Mouse (Mus musculus): ENCODE results near the gene Snrnp70. TPM values are rescaled to one million over a fixed set of nuclear protein-coding genes. Genes with fewer than 3 reads are reported as not detected.
"Not testable (repeated sequence)": the region's sequence is repeated elsewhere in the genome, so short reads cannot be mapped to it uniquely, and the experiment has no call there.

Gene Snrnp70
- polyA plus RNA-seq, 1 experiment from 2014 or later = 62.0 TPM

DNA sequence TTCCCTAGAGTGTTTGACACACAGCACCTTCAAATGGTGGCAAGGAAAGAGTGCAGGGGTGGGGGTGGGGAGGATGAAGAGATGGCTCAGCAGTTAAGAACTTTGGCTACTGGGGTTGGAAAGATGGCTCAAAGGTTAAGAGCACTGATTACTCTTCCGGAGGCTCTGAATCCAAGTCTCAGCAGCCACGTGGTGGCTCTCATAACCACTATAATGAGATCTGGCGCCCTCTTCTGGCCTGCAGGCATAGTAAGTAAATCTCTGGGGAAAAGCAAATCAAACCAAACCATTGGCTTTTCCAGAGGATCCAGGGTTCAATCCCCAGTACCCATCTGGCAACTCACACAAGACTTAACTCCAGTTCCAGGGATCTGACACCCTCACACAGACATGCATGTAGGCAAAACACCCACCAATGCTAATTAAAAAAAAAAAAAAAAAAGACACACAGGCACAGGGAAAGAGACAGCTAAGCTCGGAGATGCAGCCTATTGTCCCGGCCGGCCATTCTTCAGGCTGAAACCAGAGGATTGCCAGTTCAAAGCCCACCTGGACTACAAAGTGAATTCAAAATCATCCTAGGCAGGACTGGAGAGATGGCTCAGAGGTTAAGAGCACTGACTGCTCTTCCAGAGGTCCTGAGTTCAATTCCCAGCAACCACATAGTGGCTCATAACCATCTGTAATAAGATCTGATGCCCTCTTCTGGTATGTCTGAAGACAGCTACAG is 8.2 kb upstream of the Snrnp70 start:
- ATAC-seq (ENCODE audit: low FRiP score) = no peak
- Histone ChIP-seq H3K27me3 (ENCODE audit: control insufficient read depth, insufficient read depth, low read length) (peaks cover 38% of the 10 kb centered on the region), H3K4me1 (ENCODE audit: control insufficient read depth, insufficient read depth, low read length) (peaks cover 2% of the 10 kb centered on the region), H3K9ac (ENCODE audit: low read length) (no peak overlapping the region), H3K4me2 (no peak overlapping the region), H3K36me3 (ENCODE audit: control insufficient read depth, insufficient read depth, low read length) (no peaks in the 10 kb centered on the region), H3K9me3 (ENCODE audit: control insufficient read depth, low read length) (no peaks in the 10 kb centered on the region), H3K27ac (ENCODE audit: low read depth, low read length) (no peak overlapping the region), H3K4me3 (ENCODE audit: low read depth, low read length) (no peak overlapping the region)
- no peak for DNase-seq (ENCODE audit: low spot score, missing footprints)
- 47% methylated on average over 6 of the region's 6 CpGs for WGBS

DNA sequence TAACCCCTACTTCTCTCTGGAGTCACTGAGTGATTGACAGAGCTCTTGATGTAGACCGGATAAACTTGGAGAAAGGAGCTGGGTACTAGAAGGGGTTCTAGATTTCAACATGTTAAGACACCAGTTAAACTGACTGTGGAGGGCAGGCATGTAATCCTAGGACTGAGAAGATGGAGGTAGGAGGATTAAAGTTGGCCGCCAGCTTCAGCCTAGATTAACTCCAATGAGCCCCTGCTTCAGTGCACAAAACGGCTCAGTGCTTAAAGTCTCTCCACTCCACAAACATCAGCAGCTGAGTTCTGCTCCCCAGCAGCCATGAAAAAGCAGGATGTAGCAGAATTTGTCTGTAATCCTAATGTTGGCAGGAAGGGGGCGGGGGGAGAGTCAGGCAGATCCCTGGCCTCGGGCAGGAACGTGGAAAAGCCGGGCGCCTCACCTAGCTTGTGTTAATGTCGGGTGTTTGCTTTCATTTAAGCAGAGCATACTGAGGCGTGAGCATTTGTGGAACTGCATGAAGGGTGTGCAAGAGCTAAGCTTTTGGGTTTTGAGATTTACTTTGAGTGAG is 6.1 kb upstream of the Snrnp70 start:
- no peak overlapping the region for H3K4me2 ChIP-seq
- peaks cover 2% of the 10 kb centered on the region for H3K4me1 ChIP-seq (ENCODE audit: control insufficient read depth, insufficient read depth, low read length)
- H3K9me3 ChIP-seq (ENCODE audit: control insufficient read depth, low read length) = no peaks in the 10 kb centered on the region
- H3K4me3 ChIP-seq (ENCODE audit: low read depth, low read length) = no peak overlapping the region
- no peak for ATAC-seq (ENCODE audit: low FRiP score)
- H3K27ac ChIP-seq (ENCODE audit: low read depth, low read length) = no peak overlapping the region
- no peak for DNase-seq (ENCODE audit: low spot score, missing footprints)
- peaks cover 18% of the 10 kb centered on the region for H3K27me3 ChIP-seq (ENCODE audit: control insufficient read depth, insufficient read depth, low read length)
- no peak overlapping the region for H3K9ac ChIP-seq (ENCODE audit: low read length)
- H3K36me3 ChIP-seq (ENCODE audit: control insufficient read depth, insufficient read depth, low read length) = no peaks in the 10 kb centered on the region
- WGBS = 77% methylated on average over 10 of the region's 10 CpGs

DNA sequence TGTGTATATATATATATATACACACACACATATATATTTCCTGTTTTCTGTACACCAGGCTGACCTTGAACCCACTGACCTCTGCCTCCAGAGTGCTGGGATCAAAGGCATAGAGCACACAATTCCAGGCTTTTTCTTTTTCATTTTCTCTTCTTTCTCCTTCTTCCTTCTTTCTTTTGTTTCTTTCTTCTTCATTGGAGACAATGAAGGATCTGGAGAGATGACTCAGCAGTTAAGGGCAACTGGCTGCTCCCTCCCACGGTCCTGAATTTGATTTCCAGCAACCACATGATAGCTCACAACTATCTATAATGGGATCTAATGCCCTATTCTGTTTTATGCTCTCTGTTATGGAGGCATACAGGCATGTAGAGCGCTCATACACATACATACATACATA is 1.2 kb upstream of the Snrnp70 start:
- ATAC-seq (ENCODE audit: low FRiP score) (no peak), DNase-seq (ENCODE audit: low spot score, missing footprints) (no peak)
- H3K4me1 ChIP-seq (ENCODE audit: control insufficient read depth, insufficient read depth, low read length) = peaks cover 14% of the 10 kb centered on the region
- H3K9me3 ChIP-seq (ENCODE audit: control insufficient read depth, low read length) = no peaks in the 10 kb centered on the region
- H3K27ac ChIP-seq (ENCODE audit: low read depth, low read length) = no peak overlapping the region
- no peaks in the 10 kb centered on the region for H3K27me3 ChIP-seq (ENCODE audit: control insufficient read depth, insufficient read depth, low read length)
- no peaks in the 10 kb centered on the region; the same call in 1 of the 2 replicates for H3K36me3 ChIP-seq (ENCODE audit: control insufficient read depth, insufficient read depth, low read length)
- H3K9ac ChIP-seq (ENCODE audit: low read length) = no peak overlapping the region
- no peak overlapping the region for H3K4me2 ChIP-seq
- WGBS = 83% methylated on average over 2 of the region's 2 CpGs
- no peak overlapping the region for H3K4me3 ChIP-seq (ENCODE audit: low read depth, low read length)

DNA sequence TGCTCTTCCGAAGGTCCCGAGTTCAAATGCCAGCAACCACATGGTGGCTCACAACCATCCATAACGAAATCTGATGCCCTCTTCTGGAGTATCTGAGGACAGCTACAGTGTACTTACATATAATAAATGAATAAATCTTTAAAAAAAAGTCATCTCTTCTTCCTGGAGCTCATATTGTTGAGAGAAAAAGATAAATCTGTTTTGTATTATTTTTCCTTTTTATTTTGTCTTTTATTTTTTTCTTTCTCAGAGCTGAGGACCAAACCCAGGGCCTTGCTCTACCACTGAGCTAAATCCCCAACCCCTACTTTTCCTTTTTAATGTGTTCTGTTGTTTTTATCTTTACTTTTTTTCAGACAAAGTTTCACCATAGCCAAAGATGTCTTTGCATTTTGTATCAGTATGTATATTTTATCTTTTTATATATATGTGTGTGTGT is 814 bp upstream of the Snrnp70 start:
- ATAC-seq (ENCODE audit: low FRiP score) = peak; percentile 22; the same call in 1 of the 2 replicates
- DNase-seq (ENCODE audit: low spot score, missing footprints); H3K36me3 ChIP-seq (ENCODE audit: control insufficient read depth, insufficient read depth, low read length); H3K27me3 ChIP-seq (ENCODE audit: control insufficient read depth, insufficient read depth, low read length); H3K9ac ChIP-seq (ENCODE audit: low read length); H3K9me3 ChIP-seq (ENCODE audit: control insufficient read depth, low read length); H3K27ac ChIP-seq (ENCODE audit: low read depth, low read length): not testable (repeated sequence)
- peak overlapping the region; percentile 49 for H3K4me2 ChIP-seq
- 10% methylated on average over 3 of the region's 3 CpGs for WGBS
- peak overlapping the region; percentile 85 for H3K4me3 ChIP-seq (ENCODE audit: low read depth, low read length)
- peaks cover 14% of the 10 kb centered on the region for H3K4me1 ChIP-seq (ENCODE audit: control insufficient read depth, insufficient read depth, low read length)

DNA sequence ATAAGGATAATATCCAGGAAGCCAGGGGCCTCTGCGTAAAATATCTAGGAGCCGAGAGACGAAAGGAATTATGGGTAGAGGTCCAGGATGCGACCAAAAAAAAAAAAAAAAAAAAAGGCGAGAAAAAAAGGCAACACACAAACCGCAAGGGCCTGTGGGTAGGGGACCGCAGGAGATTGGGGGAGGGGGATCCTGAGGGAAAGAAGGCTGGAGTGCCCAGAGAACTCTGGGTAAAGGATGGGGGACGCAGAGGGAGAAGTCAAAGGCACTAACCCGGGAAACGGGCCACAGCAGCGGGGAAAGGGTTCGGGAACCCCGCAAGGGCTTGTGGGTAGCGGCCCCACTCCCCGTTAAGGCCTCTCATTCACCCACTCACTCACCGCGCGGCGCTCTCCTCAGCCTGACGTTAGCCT is 407 bp downstream of the Snrnp70 start:
- ATAC-seq (ENCODE audit: low FRiP score) (peak; percentile 81), DNase-seq (ENCODE audit: low spot score, missing footprints) (no peak)
- H3K9me3 ChIP-seq (ENCODE audit: control insufficient read depth, low read length) = no peaks in the 10 kb centered on the region
- H3K9ac ChIP-seq (ENCODE audit: low read length) = peak overlapping the region; percentile 94
- H3K4me3 ChIP-seq (ENCODE audit: low read depth, low read length) = peak overlapping the region; percentile 85
- peak overlapping the region; percentile 88 for H3K4me2 ChIP-seq
- WGBS = under 1% methylated on average over 19 of the region's 20 CpGs
- no peaks in the 10 kb centered on the region for H3K27me3 ChIP-seq (ENCODE audit: control insufficient read depth, insufficient read depth, low read length)
- H3K4me1 ChIP-seq (ENCODE audit: control insufficient read depth, insufficient read depth, low read length) = peaks cover 14% of the 10 kb centered on the region
- peak overlapping the region; percentile 98 for H3K27ac ChIP-seq (ENCODE audit: low read depth, low read length)
- peaks cover 6% of the 10 kb centered on the region; the same call in 1 of the 2 replicates for H3K36me3 ChIP-seq (ENCODE audit: control insufficient read depth, insufficient read depth, low read length)

DNA sequence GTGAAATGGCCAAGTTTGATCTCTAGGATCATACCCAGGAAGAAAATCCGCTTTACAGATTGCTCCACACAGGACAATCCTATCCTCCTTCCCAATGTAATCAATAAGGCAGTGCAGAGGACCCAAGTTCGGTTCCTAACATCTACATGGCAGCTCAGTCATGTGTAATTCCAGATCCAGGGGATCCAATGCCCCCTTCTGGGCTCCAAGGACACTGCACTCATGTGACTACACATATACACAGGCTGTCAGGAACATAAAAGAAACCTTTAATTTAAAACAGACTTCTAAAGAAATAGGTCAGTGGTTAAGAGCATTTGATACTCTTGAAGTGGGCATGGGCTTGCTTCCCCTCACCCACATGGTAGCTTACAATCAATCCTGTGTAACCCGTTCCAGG is 9.5 kb downstream of the Snrnp70 start:
- Histone ChIP-seq H3K4me1 (ENCODE audit: control insufficient read depth, insufficient read depth, low read length) (no peaks in the 10 kb centered on the region), H3K9ac (ENCODE audit: low read length) (no peak overlapping the region), H3K36me3 (ENCODE audit: control insufficient read depth, insufficient read depth, low read length) (peaks cover 64% of the 10 kb centered on the region), H3K4me2 (no peak overlapping the region), H3K27ac (ENCODE audit: low read depth, low read length) (no peak overlapping the region), H3K9me3 (ENCODE audit: control insufficient read depth, low read length) (no peaks in the 10 kb centered on the region), H3K27me3 (ENCODE audit: control insufficient read depth, insufficient read depth, low read length) (no peaks in the 10 kb centered on the region), H3K4me3 (ENCODE audit: low read depth, low read length) (no peak overlapping the region)
- DNase-seq (ENCODE audit: low spot score, missing footprints) (no peak), ATAC-seq (ENCODE audit: low FRiP score) (no peak)
- 90% methylated on average over 3 of the region's 3 CpGs for WGBS

DNA sequence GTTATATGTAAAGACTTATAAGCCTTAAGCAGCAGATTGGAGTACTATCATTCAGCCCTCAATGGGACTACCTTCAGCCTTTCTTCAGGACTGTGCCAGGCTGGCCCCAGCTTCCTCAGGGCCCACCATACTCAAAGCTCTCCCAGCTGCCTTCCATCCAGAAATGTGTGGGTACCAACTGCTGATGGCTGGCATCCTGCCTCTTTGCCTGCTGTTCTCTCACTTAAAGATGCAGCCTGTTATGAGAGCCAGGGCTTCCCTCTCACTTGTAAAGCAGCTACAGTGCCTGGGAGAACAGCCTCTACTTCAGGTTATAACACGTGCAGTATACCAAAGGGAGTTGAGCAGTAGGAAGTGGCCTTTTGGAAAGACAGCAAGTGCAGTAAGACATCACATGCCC is 19.5 kb downstream of the Snrnp70 start:
- Histone ChIP-seq H3K4me2 (no peak overlapping the region), H3K4me3 (ENCODE audit: low read depth, low read length) (no peak overlapping the region), H3K9ac (ENCODE audit: low read length) (no peak overlapping the region), H3K36me3 (ENCODE audit: control insufficient read depth, insufficient read depth, low read length) (peaks cover 52% of the 10 kb centered on the region), H3K27me3 (ENCODE audit: control insufficient read depth, insufficient read depth, low read length) (no peaks in the 10 kb centered on the region), H3K4me1 (ENCODE audit: control insufficient read depth, insufficient read depth, low read length) (no peaks in the 10 kb centered on the region), H3K27ac (ENCODE audit: low read depth, low read length) (no peak overlapping the region), H3K9me3 (ENCODE audit: control insufficient read depth, low read length) (no peaks in the 10 kb centered on the region)
- 89% methylated on average over 1 of the region's 1 CpGs for WGBS
- ATAC-seq (ENCODE audit: low FRiP score) (no peak), DNase-seq (ENCODE audit: low spot score, missing footprints) (no peak)

DNA sequence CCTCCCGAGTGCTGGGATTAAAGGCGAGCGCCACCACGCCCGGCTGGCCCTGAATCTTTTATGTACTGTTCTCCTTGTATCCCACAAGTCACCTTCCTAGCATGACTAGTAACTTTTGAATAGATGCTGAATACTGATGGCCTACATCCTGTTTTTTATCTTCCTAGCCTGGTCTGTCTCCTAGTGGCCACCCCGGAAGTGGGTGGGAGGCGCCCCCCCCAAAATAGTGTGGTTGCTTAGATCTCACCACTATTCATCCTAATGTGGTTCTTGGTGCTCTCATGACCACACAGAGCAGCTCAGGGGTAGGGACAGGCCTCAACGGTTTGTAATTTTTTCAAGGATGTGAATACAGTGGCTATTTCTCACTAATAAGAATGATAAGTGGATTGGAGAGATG is 20.9 kb downstream of the Snrnp70 start:
- peaks cover 39% of the 10 kb centered on the region for H3K36me3 ChIP-seq (ENCODE audit: control insufficient read depth, insufficient read depth, low read length)

DNA sequence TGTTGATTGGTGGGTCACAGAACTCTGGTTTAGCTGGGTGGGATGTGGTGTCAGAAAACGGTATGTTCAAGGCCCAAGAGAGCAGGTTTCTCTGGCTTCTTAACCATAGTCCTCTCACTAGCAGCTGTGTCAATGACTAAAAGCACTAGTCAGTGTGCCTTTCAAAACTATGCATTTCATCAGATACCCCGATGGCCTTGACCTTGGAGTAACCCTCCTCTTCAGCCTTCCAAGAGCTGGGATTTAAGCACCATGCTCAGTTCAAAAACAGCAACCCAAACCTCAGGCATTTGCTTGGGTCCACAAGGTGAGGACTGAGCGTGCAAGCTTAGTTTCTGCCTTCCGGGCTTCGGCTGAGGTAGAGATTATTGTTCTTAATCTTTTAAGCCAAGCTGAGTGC is 23.2 kb downstream of the Snrnp70 start:
- Histone ChIP-seq H3K9ac (ENCODE audit: low read length) (no peak overlapping the region), H3K27ac (ENCODE audit: low read depth, low read length) (no peak overlapping the region), H3K36me3 (ENCODE audit: control insufficient read depth, insufficient read depth, low read length) (peaks cover 23% of the 10 kb centered on the region), H3K27me3 (ENCODE audit: control insufficient read depth, insufficient read depth, low read length) (peaks cover 23% of the 10 kb centered on the region), H3K4me2 (no peak overlapping the region), H3K4me3 (ENCODE audit: low read depth, low read length) (no peak overlapping the region), H3K9me3 (ENCODE audit: control insufficient read depth, low read length) (no peaks in the 10 kb centered on the region), H3K4me1 (ENCODE audit: control insufficient read depth, insufficient read depth, low read length) (peaks cover 17% of the 10 kb centered on the region)
- no peak for ATAC-seq (ENCODE audit: low FRiP score)
- no peak for DNase-seq (ENCODE audit: low spot score, missing footprints)
- WGBS = 87% methylated on average over 5 of the region's 5 CpGs

More for the DNA sequence above, 20.9 kb downstream of the Snrnp70 start:
- H3K9ac ChIP-seq (ENCODE audit: low read length) = no peak overlapping the region
- H3K27me3 ChIP-seq (ENCODE audit: control insufficient read depth, insufficient read depth, low read length) = peaks cover 6% of the 10 kb centered on the region; the same call in 1 of the 2 replicates
- no peak overlapping the region for H3K4me3 ChIP-seq (ENCODE audit: low read depth, low read length)
- ATAC-seq (ENCODE audit: low FRiP score) (no peak), DNase-seq (ENCODE audit: low spot score, missing footprints) (no peak)
- peaks cover 11% of the 10 kb centered on the region for H3K4me1 ChIP-seq (ENCODE audit: control insufficient read depth, insufficient read depth, low read length)
- no peak overlapping the region for H3K4me2 ChIP-seq
- no peaks in the 10 kb centered on the region for H3K9me3 ChIP-seq (ENCODE audit: control insufficient read depth, low read length)
- H3K27ac ChIP-seq (ENCODE audit: low read depth, low read length) = no peak overlapping the region
- 93% methylated on average over 8 of the region's 8 CpGs for WGBS
